Mouse (Mus musculus) brain, embryonic 14.5 days (tissue): ENCODE results near the gene Plekhj1. TPM values are rescaled to one million over a fixed set of nuclear protein-coding genes. Genes with fewer than 3 reads are reported as not detected.
"Not testable (repeated sequence)": the region's sequence is repeated elsewhere in the genome, so short reads cannot be mapped to it uniquely, and the experiment has no call there.

Experiments
- DNase-seq: peaks from one replicate; pipeline ENCODE4 v3.0.0-alpha.2; 2011; ENCODE audit warnings: low read depth
- CTCF ChIP-seq: fragments of 200-500 bp; IDR thresholded peaks from 2 replicates; pipeline ENCODE4 v1.5.1; 2012; ENCODE audit warnings: inconsistent platforms, mild to moderate bottlenecking, moderate library complexity, borderline replicate concordance; ENCODE audit not compliant: insufficient read depth, insufficient read length; ENCODE audit errors: extremely low read depth
- POLR2A ChIP-seq: fragments of 200-500 bp; IDR thresholded peaks from 2 replicates; pipeline ENCODE4 v1.6.1; 2012; ENCODE audit warnings: mild to moderate bottlenecking, inconsistent platforms, borderline replicate concordance; ENCODE audit not compliant: poor library complexity, insufficient read depth, insufficient read length, severe bottlenecking; ENCODE audit errors: extremely low read depth
- polyA plus RNA-seq: library from polyadenylated mRNA; depleted of rRNA; stranded (reverse); fragments of >200 nt; gene quantifications from 2 replicates; pipeline ENCODE4 v1.2.3, GENCODE M21; 2012

Gene Plekhj1
- polyA plus RNA-seq, 1 experiment: 88.7 TPM

DNA sequence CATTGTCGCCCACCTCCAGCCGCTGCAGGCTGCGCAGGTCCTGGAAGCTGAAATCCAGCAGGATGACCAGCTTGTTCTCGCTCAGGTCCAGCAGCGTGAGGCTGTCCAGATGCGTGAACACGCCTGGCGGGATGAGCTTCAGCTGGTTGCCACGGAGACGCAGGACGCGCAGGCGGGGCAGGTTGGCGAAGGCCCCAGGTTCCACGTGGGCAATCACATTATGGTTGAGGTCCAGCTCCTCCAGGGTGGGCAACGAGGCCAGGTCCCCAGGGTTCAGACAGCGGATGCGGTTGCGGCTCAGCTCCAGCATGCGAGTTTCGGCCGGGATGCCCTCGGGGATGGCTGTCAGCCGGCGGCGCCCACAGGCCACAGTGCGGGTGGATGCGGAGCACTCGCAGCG, 37.2 kb upstream of the Plekhj1 start:
- no peak for TF ChIP-seq CTCF
- peak; percentile 23 for DNase-seq

- no peak for DNase-seq
- TF ChIP-seq POLR2A (no peak), CTCF (no peak)
Measured at GRCm38 (mm10) chr10:80832818-80833217, 34.4 kb upstream of the Plekhj1 start.

GRCm38 (mm10) chr10:80831136-80831535, 32.7 kb upstream of the Plekhj1 start:
- TF ChIP-seq POLR2A (no peak), CTCF (no peak)
- peak; percentile 71 for DNase-seq

- TF ChIP-seq CTCF: no peak
- no peak for TF ChIP-seq POLR2A
- DNase-seq: no peak
Measured at GRCm38 (mm10) chr10:80829359-80830278, 31.2 kb upstream of the Plekhj1 start.

DNA sequence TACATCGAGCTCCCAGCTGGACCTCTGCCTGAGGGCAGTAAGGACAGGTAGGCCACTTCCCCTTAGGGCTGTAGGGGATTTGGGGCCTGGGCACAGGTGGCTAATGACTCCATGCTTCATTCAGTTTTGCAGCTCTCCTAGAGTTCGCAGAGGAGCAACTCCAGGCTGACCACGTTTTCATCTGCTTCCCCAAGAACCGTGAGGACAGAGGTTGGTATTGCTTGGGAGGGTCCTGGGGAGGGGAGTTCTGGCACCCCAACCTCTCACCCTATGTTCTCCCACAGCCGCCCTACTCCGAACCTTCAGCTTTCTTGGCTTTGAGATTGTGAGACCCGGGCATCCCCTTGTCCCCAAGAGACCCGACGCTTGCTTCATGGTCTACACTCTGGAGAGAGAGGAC, 30.2 kb upstream of the Plekhj1 start:
- DNase-seq: not testable (repeated sequence)

DNA sequence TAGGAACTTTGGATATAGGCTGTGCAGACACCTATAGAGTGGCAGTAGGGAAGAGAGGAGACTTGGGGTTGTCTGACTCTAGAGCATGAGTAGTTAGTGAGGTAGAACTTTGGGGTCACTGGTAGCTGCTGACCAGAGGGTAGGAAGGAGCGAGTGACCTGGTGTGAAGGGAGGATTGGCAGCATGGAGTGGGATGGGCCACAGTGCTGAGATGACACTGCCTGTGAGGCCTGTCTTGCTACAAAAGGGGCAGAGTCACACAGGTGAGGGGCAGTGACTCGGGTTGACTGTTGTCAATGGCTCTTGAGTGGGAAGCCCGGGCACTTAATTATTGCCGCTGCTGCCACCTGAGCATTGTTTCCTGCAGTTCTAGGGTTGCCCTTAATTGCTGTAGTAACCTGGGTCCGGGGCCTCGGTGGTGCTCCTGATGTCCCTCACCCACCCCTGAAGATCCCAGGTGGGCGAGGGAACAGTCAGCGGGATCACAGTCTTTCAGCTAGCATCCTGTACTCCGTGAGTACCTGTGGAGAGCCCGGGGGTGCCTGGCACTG, 29.5 kb upstream of the Plekhj1 start:
- TF ChIP-seq POLR2A (no peak), CTCF (no peak)

DNA sequence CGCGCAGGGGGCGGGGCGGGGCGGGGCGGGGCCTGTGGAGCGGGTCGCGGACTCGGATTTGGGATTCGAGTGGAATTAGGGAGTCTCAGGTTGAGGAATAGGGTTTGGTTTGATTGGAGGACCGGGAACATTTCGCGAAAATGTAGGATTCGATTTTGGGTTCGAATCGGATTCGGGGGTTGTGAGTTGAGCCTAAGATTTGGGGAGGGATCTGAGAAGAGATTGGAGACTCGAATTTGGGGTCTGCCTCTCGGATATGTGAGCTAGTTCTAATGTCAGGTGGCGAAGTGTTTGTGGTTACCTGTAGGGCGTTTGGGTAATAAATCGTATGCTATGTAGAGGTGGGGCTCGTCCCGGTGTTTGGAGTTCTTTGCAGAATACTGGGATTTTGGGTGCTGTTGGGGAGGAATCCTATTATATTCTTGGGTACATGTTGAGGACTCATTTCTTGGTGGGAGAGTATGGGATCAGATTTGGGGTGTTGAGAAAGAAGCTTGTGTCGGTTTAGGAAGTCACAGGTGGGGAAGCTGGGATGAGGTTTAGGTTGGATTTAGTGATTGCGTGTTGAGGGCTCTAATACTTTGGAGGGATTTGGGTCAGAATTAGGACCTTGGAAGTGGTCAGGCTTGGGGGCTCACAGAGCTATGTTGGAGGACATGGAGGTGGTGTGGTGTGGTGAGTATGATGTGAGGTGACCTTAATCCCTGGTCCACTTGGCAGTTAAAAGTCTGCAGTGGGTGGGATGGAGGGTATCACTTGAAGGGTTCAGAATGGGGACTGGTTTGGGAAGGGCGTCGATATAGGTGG, 28.8 kb upstream of the Plekhj1 start:
- no peak for DNase-seq
- TF ChIP-seq POLR2A (no peak), CTCF (no peak)

More for the DNA sequence above, 29.5 kb upstream of the Plekhj1 start:
- no peak for DNase-seq

GRCm38 (mm10) chr10:80826151-80827062, 28.0 kb upstream of the Plekhj1 start, which contains the start of gene Oaz1:
Gene Oaz1, plus strand, starts transcription at chr10:80826656.
- no peak for TF ChIP-seq CTCF
- peak; percentile 77 for TF ChIP-seq POLR2A
- peak; percentile 100 for DNase-seq

DNA sequence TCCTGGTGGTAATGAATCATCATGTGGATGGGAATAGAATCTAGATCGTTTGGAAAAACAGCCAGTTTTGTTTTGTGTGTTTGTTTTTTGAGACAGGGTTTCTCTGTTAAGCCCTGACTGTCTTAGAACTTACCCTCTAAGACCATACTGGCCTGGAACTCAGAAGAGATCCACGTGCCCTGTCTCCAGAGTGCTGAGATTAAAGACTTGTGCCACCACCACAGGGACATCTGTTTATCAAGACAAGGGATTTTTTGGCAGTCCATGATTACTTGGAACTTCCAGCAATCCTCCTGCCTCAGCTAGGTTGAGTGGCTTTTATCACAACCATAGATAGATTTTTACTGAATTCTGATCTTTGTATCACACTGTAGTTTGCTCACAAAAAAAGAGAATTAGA, 26.4 kb upstream of the Plekhj1 start:
- TF ChIP-seq POLR2A (no peak), CTCF (no peak)
- DNase-seq: no peak

- no peak for DNase-seq
- TF ChIP-seq CTCF: no peak
- TF ChIP-seq POLR2A: no peak
Measured at GRCm38 (mm10) chr10:80823847-80824643, 25.6 kb upstream of the Plekhj1 start.
